In the genomic region with DNA sequence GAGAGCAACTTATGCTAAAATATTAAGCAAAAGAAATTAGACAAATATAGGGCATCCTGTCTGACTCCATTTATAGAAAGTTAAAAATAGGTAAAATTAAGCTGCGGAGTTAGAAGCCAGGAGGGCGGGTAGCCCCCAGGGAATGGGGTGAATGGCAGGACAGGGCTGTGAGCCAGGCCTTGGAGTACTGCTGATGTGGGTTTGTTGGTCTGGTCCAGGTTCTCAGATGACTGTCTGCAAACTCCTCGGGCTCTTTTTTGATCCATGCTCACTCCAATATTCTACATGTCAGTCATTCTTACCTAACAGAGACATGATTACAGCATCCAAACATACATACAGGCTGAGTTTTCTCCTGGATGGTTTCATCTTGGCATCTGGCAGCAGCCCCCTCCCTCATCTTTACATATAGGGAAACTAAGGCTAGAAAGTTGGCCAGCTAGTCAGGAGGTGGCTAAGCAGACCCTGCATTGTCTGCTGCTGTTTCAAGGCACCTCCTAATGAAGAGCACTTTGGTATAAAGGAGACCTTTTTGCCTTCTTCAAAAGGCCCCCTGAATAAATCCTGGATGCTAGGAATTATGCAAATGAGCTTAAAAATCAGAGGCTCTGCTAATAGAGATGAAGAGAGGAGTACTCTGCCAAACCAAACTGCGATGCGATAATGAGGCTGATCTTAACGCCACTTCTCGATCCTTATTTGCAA, we compare ENCODE assay signal across 25 mouse cellular contexts.
A peak's percentile ranks its signal among the peaks of the same experiment; 100 is the strongest.
DNase-seq lines count a peak whose midpoint lies in the region; ATAC-seq lines count a peak whose summit lies in the region.
"Had no signal": no experiment of that assay in that cellular context is flagged by ENCODE, and none has a peak within 500 bp of the region (broad histone marks: within the 10 kb centered on the region; RNA-seq: fewer than 3 reads in every experiment).

No protein-coding gene starts in this region.

- peaks cover 6% of the 10 kb centered on the region; the same call in 1 of the 2 replicates for H3K4me1 ChIP-seq in midbrain, embryonic 13.5 days (replicated peaks)
- H3K4me1 ChIP-seq in midbrain, embryonic 11.5 days (ENCODE audit: control insufficient read depth, insufficient read depth, low read length): peaks cover 4% of the 10 kb centered on the region; the same call in 1 of the 2 replicates
- H3K4me1 ChIP-seq in forebrain, embryonic 13.5 days: peaks cover 29% of the 10 kb centered on the region
- H3K4me1 ChIP-seq: hindbrain, embryonic 13.5 days; limb, embryonic 10.5 days; liver, embryonic 15.5 days; lung, embryonic 15.5 days; neural tube, embryonic 12.5 days had no signal

- no peaks in the 10 kb centered on the region for H3K9me3 ChIP-seq in midbrain, embryonic 13.5 days
- no peaks in the 10 kb centered on the region for H3K9me3 ChIP-seq in midbrain, embryonic 11.5 days (ENCODE audit: control insufficient read depth, low read length)
- H3K9me3 ChIP-seq in forebrain, embryonic 13.5 days (replicated peaks): no peaks in the 10 kb centered on the region
- H3K9me3 ChIP-seq: hindbrain, embryonic 13.5 days; limb, embryonic 10.5 days; liver, embryonic 15.5 days; lung, embryonic 15.5 days; neural tube, embryonic 12.5 days had no signal

- H3K36me3 ChIP-seq in midbrain, embryonic 13.5 days: no peaks in the 10 kb centered on the region
- H3K36me3 ChIP-seq in midbrain, embryonic 11.5 days (ENCODE audit: control insufficient read depth, insufficient read depth, low read length): no peaks in the 10 kb centered on the region
- no peaks in the 10 kb centered on the region for H3K36me3 ChIP-seq in forebrain, embryonic 13.5 days (ENCODE audit: poor library complexity, severe bottlenecking)
- H3K36me3 ChIP-seq: G1E; hindbrain, embryonic 13.5 days; limb, embryonic 10.5 days; liver, embryonic 15.5 days; lung, embryonic 15.5 days; neural tube, embryonic 12.5 days had no signal

- 67% methylated on average over 7 of the region's 7 CpGs for WGBS in midbrain, embryonic 13.5 days
- 76% methylated on average over 7 of the region's 7 CpGs for WGBS in midbrain, embryonic 11.5 days
- WGBS in forebrain, embryonic 13.5 days: 26% methylated on average over 7 of the region's 7 CpGs

- H3K4me2 ChIP-seq in midbrain, embryonic 13.5 days (replicated peaks): no peak overlapping the region
- H3K4me2 ChIP-seq in midbrain, embryonic 11.5 days: no peak overlapping the region
- no peak overlapping the region for H3K4me2 ChIP-seq in forebrain, embryonic 13.5 days
- H3K4me2 ChIP-seq: hindbrain, embryonic 13.5 days; liver, embryonic 15.5 days; lung, embryonic 15.5 days; neural tube, embryonic 12.5 days had no signal

- no peaks in the 10 kb centered on the region for H3K27me3 ChIP-seq in midbrain, embryonic 13.5 days
- no peaks in the 10 kb centered on the region for H3K27me3 ChIP-seq in midbrain, embryonic 11.5 days (ENCODE audit: control insufficient read depth, insufficient read depth, low read length)
- H3K27me3 ChIP-seq in forebrain, embryonic 13.5 days: no peaks in the 10 kb centered on the region
- H3K27me3 ChIP-seq: hindbrain, embryonic 13.5 days; liver, embryonic 15.5 days; lung, embryonic 15.5 days; neural tube, embryonic 12.5 days; Patski had no signal

- ATAC-seq in midbrain, embryonic 13.5 days: 0 out of 2 replicates have a peak, but pooled peaks have one; percentile 34
- ATAC-seq in midbrain, embryonic 11.5 days (ENCODE audit: low FRiP score): no peak
- ATAC-seq in forebrain, embryonic 13.5 days: peak; percentile 73
- ATAC-seq: intestine, embryonic 16.5 days; Patski had no signal

- no peak overlapping the region for H3K4me3 ChIP-seq in midbrain, embryonic 13.5 days (replicated peaks)
- H3K4me3 ChIP-seq in midbrain, embryonic 11.5 days (ENCODE audit: low read depth, low read length): no peak overlapping the region
- no peak overlapping the region for H3K4me3 ChIP-seq in forebrain, embryonic 13.5 days
- H3K4me3 ChIP-seq: heart, adult 2 months; hindbrain, embryonic 13.5 days; limb, embryonic 10.5 days; liver, embryonic 15.5 days; lung, embryonic 15.5 days; neural tube, embryonic 12.5 days had no signal

- DNase-seq in gastrocnemius, adult 18-20 months (ENCODE audit: low spot score): peak; percentile 7
- DNase-seq in gastrocnemius, postnatal 14 days: no peak
- no peak for DNase-seq in midbrain, embryonic 11.5 days (ENCODE audit: low spot score, missing footprints)
- DNase-seq in skeletal muscle tissue, adult 2 months (ENCODE audit: low read depth, low spot score): peak; percentile 7
- DNase-seq in lung, postnatal 25 days (ENCODE audit: low spot score): no peak
- DNase-seq: adrenal gland, adult 2 months; B cell, adult 2 months; cerebellum, adult 9-10 months; heart, adult 2 months; kidney, adult 9 months; kidney, postnatal 14 days; liver; lung, postnatal 4 days; right cerebral cortex, postnatal 25 days; thymus, postnatal 36 days had no signal

- intact Hi-C loops in gastrocnemius, postnatal 14 days (cut with DNase I; ENCODE audit: low total_unique reads): no loop called here

- no peak overlapping the region for H3K9ac ChIP-seq in midbrain, embryonic 13.5 days (replicated peaks)
- no peak overlapping the region for H3K9ac ChIP-seq in midbrain, embryonic 11.5 days (ENCODE audit: low read length)
- H3K9ac ChIP-seq in forebrain, embryonic 13.5 days: no peak overlapping the region
- H3K9ac ChIP-seq: hindbrain, embryonic 13.5 days; liver, embryonic 15.5 days; lung, embryonic 15.5 days; neural tube, embryonic 12.5 days had no signal

- no peak overlapping the region for H3K27ac ChIP-seq in midbrain, embryonic 13.5 days
- H3K27ac ChIP-seq in midbrain, embryonic 11.5 days (ENCODE audit: low read depth, low read length): no peak overlapping the region
- H3K27ac ChIP-seq in forebrain, embryonic 13.5 days: peak overlapping the region; percentile 41
- H3K27ac ChIP-seq: heart, adult 2 months; hindbrain, embryonic 13.5 days; limb, embryonic 10.5 days; liver, embryonic 15.5 days; lung, embryonic 15.5 days; neural tube, embryonic 12.5 days had no signal

Comparison
In these comparisons a context has a peak if more than half of its experiments do, and no peak if none do; other contexts are left out.
1. DNase-seq: peak in gastrocnemius, adult 18-20 months (single experiment) and skeletal muscle tissue, adult 2 months (single experiment); none in gastrocnemius, postnatal 14 days (single experiment), midbrain, embryonic 11.5 days (single experiment) and lung, postnatal 25 days (single experiment).